Mouse (Mus musculus) spleen, postnatal 4 days (tissue): ENCODE data around the gene Ahnak.

Experiments
- DNase-seq, 2 experiments: peaks; one replicate each; pipeline ENCODE4 v3.0.0; 2022; ENCODE audit warnings: low spot score in 2 of 2

Gene Ahnak

DNA sequence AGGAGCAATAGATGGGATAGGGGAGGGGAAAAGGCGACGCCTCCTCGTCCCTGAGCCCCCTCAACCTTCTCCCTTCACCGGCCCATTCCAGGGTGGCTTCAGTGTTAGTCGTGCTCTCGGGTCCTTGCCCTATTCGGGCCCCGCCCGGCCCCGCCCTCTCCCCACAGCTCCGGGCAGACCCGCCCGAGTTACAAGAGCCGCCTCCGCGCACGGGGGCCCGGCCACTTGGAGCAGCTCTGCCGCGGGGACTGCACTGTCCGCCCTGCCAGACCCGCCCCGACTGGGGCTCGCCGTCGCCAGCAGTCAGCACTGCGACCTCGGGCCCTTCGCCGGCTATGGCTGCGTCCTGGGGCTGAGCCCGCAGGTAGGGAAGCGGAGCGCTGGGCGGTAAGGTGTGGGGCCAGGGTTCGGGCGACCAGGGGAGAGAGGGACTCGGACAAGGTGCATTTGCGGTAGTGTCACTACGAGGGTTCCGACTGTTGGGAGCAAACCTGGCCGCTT is at the start of gene Ahnak:
TSS of gene Ahnak (plus strand) at position 219 of the 501 bp plus-strand sequence.
- DNase-seq: peak; percentile 54 to 80

DNA sequence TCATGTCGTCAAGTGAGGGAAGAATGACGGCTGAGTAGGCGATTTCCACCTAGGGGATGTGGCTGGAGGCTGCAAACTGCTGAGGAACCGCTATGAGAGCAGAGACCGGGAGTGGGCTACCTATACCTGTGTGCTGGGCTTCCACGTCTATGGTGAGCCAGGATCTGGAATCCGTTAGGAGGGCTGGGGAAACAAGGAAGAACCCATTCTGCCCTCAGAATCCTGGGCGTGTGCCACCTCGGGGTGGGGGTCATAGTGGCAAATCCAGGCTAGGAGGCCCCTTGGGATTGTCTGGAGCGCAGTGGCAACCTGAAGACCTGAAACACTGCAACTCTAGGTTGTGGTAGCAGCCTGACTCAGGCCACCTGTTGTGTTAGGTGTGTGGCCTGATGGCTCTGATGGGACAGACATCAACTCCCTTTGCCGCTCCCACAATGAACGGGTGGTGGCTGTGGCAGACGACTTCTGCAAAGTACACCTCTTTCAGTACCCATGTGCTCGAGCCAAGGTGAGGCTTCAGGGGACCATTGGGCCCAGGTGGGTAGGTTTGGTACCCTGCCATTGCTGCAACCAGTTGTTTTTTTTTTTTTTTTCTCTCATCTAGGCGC is 48.5 kb upstream of the Ahnak start:
- no peak for DNase-seq

DNA sequence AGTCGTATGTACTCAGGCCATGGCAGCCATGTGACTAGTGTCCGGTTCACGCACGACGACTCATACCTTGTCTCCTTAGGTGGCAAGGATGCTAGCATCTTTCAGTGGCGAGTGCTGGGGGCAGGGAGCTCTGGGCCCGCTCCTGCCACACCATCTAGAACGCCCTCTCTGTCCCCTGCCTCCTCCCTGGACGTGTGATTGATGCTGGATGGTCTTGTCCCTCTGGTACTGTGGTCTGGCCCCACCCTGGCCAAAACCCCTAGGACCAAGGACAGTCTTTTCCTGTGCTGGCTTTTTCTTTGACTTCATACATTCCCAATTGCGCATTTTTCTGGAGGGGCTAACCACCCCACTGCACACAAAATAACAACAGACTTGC is 48.0 kb upstream of the Ahnak start:
- DNase-seq: no peak

DNA sequence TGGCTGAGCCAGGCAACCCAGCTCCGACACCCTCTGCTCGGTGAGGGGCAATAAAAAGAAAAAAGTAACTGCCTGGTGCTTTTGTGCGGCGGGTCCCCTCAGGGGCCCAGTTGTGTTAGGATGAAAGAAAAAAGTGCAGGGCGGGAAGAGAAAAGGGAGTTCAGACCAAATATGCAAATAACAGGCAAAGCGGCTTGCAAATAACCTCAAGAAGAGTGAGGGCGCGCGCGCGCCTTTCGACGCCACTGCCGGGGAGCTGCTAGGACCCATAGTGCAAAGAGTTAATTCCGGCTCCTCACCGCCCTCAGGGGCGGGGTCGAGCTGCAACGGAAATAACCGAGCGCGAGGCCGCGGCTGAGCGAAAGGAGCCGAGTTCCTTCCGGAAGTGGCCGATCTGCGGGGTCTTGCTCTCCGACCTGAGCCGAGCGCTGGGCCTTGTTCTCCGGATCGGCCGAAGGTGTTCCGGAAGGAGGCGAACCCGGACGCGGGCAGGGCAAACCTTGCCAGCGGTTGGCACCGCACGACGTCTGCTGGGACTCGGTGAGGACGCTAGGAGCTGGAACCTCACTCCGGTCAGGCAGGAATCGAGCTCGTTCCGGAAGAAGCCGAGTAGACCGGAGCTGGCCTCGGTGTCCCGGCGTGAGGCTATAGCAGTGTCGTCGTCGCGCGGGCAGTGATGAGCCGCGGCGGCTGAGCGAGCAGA is 47.4 kb upstream of the Ahnak start, which contains the start of gene Mta2:
TSS of gene Mta2 (plus strand) at position 361 of the 703 bp plus-strand sequence.
- peak; percentile 96 to 97 for DNase-seq

DNA sequence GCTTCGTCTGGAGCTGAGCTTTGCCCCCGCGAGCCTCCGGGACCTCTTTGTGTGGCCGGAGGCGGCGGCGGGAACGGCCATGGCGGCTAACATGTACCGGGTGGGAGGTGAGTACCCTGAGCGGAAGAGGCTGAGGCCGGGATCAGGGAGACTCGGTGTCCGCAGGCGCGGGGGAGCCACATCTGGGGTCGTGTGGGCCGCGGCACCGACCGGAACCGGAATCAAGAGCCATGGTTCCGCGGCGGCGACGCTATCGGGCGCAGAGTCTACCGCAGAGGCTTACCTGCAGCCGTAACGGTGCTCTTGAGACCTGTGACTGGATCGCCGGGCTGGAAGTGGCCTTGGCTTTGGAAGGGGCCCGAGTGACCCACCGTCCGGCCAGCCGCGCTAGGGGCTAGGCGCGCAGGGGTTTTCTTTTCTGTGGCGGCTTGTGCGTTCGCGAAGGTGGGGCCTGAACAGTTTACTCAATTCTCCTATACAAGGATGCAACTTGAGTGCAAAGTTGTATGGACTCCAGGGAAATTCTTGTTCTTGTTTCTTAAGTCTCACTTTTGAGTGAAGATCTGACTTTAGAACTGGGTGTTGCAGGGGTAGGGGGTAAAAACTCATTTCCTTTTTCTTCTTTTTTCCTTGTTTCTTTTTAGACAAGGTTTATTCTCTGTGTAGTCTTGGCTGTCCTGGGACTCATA is 46.7 kb upstream of the Ahnak start:
- no peak for DNase-seq

DNA sequence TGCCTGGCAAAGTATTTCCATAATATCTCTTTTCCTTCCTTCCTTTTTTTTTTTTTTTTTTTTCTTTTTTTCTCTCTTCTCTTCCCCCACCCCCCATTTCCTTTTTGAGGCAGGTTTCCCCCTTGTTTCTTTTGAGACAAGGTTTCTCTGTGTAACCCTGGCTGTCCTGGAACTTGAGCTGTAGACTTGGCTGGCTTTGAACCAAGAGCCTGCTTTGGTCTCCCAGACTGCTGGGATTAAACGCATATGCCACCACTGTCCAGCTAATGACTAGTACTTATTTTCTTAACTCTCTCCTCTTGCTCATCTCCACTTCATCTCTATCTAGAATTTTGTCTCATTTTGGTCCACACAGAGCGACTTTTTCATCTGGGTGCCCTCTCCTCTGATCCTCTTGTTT is 46.0 kb upstream of the Ahnak start:
- DNase-seq: no peak

DNA sequence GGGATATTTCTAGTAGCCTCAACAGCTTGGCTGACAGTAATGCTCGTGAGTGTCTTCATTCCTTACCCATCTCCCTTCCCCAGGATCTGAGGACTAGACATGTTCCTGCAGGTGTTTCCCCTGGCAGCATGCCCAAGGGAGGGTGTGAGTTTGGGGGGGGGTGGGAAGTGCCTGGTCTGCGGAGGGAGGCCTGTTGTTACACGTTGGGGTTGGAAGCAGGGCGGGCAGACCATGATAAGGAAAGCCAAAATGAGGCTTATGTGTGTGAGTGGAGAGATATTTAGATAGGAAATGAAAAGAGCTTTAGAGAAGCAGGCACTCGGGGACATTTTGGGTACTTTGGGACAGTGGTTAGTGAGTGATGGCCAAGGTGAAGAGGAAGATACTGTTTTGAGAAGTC is 45.0 kb upstream of the Ahnak start:
- no peak for DNase-seq

DNA sequence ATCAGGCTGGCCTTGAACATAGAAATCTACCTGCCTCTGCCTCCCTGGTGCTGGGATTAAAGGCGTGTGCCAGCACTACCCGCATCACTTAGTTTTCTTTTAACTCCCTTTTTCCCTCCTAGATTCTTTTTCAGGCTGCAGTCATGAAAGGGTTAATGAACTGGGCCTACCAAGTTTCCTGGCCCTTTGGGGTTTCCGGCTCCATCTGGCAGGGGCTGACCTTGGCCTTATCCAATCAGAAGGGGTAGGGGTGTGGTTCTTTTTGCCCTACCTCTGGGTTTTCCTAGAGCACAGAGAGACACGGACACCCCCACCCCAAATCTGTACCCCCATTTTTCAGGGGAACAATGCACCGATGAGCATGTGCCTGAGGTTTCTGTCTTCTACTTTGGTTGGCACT is 44.3 kb upstream of the Ahnak start:
- DNase-seq: peak; percentile 79 to 86

DNA sequence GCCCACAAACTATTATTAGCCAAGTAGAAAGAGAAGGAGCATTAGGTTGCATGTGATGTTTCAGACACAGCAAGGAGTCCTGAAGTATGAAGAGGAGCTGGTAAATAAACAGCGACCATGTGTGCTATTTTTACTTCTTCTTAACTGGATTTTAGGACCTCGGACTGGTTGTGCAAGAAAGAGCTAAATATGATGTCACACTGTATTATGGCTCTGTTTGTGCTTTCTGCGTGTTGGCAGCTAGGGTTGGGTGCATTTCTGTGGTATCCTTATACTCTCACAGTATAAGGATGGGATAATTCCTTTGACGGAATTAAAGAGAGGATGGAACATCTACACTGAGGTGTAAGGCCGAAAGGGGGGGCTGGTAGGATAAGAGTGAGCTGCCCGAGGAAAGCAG is 43.8 kb upstream of the Ahnak start:
- DNase-seq: no peak

DNA sequence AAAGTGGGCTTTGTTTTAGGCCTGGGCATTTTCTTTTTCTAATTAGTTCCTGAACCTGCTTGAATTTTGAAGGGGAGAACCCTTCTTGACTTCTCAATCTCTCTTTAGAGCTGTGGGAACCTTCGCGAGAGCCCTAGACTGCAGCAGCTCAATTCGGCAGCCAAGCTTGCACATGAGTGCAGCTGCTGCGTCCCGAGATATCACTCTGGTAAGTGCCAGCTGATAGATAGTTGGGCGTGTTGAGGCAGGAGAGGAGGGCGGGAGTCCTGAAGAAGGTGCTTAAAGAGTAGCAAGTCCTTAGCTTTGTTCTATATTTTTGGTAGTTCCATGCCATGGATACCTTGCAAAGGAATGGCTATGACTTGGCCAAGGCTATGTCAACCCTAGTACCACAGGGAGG is 42.2 kb upstream of the Ahnak start:
- no peak for DNase-seq

DNA sequence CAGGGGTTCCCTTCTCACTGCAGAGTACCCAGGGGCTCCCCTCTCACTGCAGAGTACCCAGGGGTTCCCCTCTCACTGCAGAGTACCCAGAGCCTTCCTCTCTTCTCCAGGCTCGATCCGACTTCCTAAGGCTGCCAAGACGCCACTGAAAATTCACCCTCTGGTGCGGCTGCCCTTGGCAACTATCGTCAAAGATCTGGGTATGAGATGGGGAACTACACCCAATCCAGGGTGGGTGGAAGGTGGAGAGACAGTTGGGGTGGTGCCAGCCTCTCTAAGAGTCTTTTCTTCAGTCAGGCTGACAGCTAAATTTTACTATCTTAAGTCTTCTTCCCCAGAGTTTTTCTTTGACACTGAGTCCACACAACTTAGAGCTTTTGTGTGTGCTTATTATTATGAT is 38.9 kb upstream of the Ahnak start:
- DNase-seq: no peak

DNA sequence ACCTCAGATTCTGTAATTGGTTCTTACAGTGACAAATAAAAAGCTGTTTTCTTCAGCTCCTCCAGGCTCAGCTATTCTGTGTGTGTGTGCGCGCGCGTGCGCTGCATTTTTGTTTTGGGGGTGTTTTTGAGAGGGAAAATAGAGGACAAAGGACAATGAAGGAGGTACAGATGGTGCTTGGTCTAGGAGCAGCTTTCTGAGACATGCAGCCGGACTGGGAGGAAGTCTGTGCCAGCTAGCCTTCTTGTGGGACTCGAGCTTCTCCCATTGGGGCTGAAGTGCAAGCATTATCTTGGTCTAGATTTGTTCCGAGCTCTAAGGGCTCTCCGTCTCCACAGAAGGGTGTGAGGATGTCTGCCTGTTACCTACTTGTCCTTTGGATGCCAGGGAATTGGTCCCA is 36.8 kb upstream of the Ahnak start:
- no peak for DNase-seq

DNA sequence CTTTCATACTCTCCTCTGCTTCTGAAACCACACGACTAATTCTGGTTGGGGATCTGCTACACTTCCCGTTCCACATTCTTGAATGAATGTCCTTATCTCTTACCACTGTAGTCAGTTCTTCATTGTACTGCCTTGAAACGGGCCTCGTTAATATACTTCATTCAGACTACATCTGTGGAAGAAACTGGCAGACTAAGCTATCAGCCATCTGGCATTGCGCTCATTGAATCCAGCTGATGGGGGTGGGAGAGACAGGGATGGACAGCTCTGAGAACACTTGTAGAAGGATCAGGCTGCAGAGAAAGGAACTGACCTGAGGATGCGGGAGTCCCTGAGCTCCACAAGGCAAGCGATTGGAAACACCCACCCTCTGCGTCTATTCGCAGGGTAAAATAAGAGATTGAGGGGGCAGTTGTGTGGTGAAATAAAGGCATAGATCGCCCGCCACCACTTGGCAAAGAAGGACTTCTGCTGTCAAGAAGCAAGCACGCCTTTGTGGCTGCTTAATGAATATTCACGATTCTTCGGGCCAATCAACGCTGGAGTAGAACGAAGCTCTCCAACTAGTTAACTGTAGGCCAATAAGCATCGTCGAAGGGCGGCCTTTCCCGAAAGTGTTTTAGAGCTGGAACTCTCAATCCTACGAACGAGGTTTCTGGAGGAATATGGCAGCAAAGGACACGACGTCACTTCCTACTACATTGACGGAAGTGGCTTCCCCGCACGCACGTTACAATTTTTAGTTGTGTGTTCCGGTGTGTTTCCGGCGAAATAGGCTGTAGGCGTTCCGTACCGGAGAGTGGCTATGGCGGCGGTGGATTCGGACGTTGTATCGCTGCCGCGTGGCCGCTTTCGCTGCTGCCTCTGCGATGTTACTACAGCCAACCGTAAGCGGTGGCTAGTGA is 35.7 kb upstream of the Ahnak start, which contains the start of gene Tut1:
TSS of gene Tut1 (plus strand) at position 713 of the 905 bp plus-strand sequence.
- DNase-seq: peak; percentile 87 to 90

DNA sequence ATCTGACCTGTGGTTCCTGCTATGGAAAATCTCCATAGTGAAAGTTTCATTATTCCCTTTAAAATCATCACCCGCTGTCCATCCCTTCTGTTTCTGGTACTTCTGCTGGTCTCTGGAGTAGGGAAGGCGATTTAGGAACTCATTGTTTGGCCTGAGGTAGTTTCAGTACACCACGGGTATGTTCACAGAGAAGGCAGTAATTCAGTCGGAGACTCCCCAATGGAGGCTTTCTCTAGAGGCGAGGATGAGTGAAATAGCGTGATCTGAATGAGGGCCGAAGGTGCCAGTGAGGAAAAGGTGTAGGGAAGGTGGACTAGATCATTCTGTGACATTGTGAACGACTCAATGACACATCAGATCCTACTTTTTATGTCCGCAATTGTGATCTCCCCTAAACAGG is 34.9 kb upstream of the Ahnak start:
- DNase-seq: no peak

DNA sequence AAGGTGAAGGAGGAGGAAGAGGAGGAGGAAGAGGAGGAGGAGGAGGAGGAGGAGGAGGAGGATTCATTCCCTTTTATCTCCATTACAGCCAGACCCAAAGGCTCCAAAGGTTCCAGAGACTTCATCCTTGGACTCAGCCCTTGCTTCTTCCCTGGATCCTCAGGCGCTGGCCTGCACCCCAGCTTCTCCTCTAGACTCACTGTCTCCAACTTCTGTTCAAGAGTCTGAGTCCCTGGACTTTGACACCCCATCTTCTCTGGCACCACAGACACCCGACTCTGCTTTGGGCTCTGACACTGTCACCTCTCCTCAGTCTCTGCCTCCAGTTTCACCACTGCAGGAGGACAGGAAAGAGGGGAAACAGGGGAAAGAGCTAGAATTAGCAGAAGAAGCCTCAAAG is 26.8 kb upstream of the Ahnak start:
- no peak for DNase-seq

DNA sequence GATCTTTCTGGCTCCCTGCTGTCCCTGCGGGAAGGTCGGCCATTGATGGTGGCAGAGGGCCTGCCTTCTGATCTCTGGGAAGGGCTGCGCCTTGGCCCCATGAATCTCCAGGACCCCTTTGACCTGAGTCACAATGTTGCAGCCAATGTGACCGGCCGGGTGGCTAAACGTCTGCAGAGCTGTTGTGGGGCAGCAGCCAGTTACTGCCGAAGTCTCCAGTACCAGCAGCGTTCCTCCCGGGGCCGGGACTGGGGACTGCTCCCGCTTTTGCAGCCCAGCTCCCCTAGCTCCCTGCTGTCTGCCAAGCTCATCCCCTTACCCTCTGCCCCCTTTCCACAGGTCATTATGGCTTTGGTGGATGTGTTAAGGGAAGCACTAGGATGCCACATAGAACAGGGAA is 24.0 kb upstream of the Ahnak start:
- no peak for DNase-seq

DNA sequence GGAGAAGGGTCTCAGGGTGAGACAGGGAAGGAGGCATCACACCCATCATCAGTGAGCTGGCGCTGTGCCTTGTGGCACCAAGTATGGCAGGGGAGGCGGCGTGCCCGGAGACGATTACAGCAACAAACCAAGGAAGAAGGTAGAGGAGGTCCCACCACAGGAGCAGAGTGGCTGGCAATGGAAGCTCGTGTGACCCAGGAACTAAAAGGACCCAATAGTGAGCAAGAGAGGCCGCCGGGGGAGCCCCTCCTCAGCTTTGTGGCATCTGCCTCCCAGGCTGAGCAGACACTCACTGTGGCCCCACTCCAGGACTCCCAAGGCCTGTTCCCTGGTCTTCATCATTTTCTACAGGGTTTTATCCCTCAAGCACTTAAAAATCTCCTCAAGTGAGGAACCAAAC is 23.3 kb upstream of the Ahnak start:
- DNase-seq: peak in 1 of 2 experiments; percentile 65

DNA sequence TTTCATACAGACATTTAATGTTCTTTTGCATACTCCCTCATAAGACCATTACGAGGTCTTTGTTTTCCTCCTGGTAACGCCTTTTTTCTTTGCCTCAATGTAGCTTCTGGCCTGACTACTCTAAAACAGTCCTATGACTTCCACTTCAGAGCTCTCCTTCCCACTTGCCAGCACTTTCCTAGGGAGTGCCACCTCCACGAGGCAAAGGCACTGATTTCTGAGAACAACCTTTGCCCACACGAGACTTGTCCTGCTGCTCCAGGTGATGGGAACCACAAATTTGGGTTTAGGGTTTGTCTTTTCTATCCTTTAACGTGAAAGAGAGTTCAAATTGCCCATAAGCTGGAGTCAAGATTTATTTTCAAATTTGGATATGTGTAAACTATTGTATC is 22.9 kb upstream of the Ahnak start:
- DNase-seq: no peak

DNA sequence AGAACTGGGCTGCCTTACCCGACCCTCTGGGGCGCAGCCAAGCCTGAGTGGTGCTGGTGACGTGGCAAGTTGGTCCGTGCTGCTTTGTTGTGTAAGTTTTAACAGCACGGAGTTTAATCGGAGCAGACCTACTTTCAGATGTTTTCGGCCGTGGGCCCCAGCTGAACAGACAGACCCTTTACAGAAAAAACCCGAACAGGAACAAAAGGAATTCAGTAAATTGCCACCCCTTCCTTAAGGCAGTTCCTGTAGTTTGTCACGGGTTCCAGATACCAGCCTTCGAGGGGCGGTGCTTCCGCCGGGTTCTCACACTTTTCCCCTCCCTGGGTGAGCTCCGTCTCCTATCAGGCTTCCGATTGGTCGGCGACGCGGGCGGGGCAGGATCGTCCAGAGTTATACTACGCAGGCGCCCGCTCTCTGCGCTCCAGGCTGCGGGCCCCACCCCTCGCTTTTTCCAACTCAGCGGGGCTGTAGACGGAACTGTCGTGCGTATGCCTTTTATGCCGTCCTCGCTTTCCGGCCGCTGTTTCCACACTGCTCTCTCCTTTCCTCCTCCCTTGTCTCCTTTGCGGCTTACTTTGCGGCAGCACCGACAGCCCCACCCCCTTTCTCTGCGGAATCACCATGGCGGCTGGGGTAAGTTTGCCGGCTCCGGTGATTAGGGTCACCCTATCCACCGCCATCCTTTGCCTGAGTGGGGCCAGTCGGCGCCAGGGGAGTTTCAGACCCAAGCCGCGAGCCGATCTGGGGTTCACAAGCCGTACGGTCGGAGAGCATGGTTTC is 22.3 kb upstream of the Ahnak start, which contains the start of gene Eef1g:
TSS of gene Eef1g (plus strand) at position 452 of the 783 bp plus-strand sequence.
- DNase-seq: peak; percentile 98

DNA sequence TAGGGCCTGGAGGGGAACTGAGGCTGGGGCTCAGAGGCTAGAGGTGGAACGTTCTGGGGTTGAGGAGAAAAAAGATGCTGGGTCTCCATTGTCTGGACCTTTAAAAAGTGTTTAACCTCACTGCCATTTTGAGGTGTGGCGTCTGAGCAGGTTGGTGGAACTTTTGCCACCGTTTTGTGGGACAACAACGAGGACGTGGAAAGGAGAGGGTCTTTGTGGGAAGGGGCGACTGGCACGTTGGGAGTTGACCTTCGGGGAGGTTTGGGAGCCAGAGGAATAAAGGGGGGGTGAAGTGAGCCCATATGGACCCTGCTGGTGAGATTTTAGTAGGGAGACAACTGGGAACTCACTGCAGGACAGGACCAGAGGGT is 21.7 kb upstream of the Ahnak start:
- DNase-seq: no peak

DNA sequence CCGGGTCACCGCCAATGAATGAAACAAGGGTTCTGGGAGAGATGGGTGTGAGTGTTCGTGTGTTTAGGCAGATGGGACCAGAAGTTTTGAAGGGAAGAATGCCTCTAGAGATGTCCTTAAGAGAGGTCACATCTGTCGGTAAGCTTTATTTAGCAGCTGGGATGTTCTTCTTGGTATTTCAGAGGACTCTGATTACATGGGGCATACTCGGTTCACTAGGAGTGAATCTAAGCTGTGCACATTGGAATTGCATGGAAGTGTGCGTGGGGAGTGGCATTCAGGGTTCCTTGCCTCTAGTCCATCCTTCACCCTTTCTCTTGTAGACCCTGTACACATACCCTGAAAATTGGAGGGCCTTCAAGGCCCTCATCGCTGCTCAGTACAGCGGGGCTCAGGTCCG is 21.2 kb upstream of the Ahnak start:
- no peak for DNase-seq
